8 mouse cellular contexts compared by ENCODE assay signal in the genomic region with DNA sequence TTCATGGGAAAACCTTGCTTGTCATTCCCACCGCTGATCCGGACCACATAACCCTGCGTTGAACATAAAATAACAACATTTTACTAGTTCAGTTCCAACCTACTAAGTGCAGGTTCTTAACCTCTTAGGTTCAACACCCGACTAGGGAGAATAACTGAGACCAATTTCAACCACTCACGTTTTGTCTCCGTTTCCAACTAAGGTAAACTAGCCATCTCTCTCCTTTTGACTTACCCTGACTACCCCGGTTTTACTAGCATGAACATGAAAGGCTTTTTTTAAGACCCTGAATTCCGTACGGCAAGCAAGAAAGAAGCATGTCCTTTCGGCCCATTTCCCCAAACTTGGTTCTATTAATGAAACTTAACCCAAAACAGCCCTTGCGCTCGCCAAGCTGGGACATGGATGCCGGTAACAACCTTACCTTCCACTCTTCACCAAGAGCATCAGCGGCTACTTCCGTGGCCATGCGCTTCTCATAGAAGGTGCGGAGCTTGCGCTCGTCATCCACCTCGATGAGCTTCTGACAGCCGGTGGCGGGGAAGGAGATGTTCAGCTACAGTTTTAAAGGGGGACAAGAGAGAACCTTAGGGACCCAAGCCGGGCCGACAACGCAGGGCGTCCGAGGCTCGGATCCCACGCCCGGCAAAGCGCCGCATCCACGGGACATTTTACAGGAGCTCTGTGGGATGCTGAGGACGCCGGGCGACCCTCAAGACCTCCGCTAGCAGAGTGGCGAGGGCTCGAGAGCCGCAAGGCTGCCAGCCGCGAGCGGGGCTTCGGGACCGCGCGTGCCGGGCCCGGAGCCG. TPM values are rescaled to one million over a fixed set of nuclear protein-coding genes. Genes with fewer than 3 reads are reported as not detected.
DNase-seq lines count a peak whose midpoint lies in the region; ATAC-seq and TF ChIP-seq lines count a peak whose summit lies in the region.

No protein-coding gene starts in this region.

- ATAC-seq in midbrain, postnatal 0 days (ENCODE audit: low FRiP score), result peak; percentile 10

- peak overlapping the region; percentile 96 for H3K4me3 ChIP-seq in midbrain, postnatal 0 days (ENCODE audit: low read depth, low read length)

- no peaks in the 10 kb centered on the region for H3K9me3 ChIP-seq in midbrain, postnatal 0 days (ENCODE audit: low read length)

- H3K4me2 ChIP-seq in midbrain, postnatal 0 days (ENCODE audit: low read depth, low read length, poor library complexity, severe bottlenecking), result peak overlapping the region; percentile 72

- peak overlapping the region; percentile 98 for H3K27ac ChIP-seq in midbrain, postnatal 0 days (ENCODE audit: low read depth, low read length)

- peaks cover 20% of the 10 kb centered on the region for H3K36me3 ChIP-seq in midbrain, postnatal 0 days (ENCODE audit: insufficient read depth, low read length)

- H3K27me3 ChIP-seq in midbrain, postnatal 0 days (ENCODE audit: insufficient read depth, low read length), result no peaks in the 10 kb centered on the region

- WGBS in midbrain, postnatal 0 days, result 3% methylated on average over 46 of the region's 50 CpGs

- no peak for TF ChIP-seq CTCF in midbrain, postnatal 0 days (IDR thresholded peaks at IDR 0.05)

- peak overlapping the region; percentile 93 for H3K9ac ChIP-seq in midbrain, postnatal 0 days (replicated peaks; ENCODE audit: low read length, poor library complexity, severe bottlenecking)

- peaks cover 6% of the 10 kb centered on the region; the same call in 1 of the 2 replicates for H3K4me1 ChIP-seq in midbrain, postnatal 0 days (ENCODE audit: insufficient read depth, low read length)

- DNase-seq in kidney, adult 9 months, result peak; percentile 14
- DNase-seq in kidney, adult 11 months, result no peak
- peak; percentile 42 for DNase-seq in CD4-positive helper T cell, adult 2 months (ENCODE audit: low read depth, low spot score)
- peak; percentile 35 for DNase-seq in c-Kit-negative CD71-positive TER-119-positive erythroid progenitor cells, embryonic 14.5 days (ENCODE audit: low read depth, low spot score)
- peak; percentile 58 for DNase-seq in induced T-regulatory cell, adult 2 months (ENCODE audit: low read depth)
- no peak for DNase-seq in midbrain, postnatal 0 days (ENCODE audit: low spot score)
- DNase-seq in T-cell, adult 2 months (ENCODE audit: low spot score), result no peak
- DNase-seq in embryo, embryonic 10 days (ENCODE audit: low spot score), result no peak

RNA-seq across cellular contexts. Expression of a gene that starts 0.7 kb away (rescaled TPM):
- total RNA-seq in midbrain, postnatal 0 days (2014; rRNA removed), result 941 and 988 TPM in 2 replicates
- 310 and 336 TPM in 2 replicates for polyA plus RNA-seq in midbrain, postnatal 0 days (2015; fragmentation: Nextera tagmentation; extraction: Ambion mirVana)

RNA-seq across cellular contexts. Expression of a gene that starts 17.7 kb away (rescaled TPM):
- total RNA-seq in midbrain, postnatal 0 days (2014; rRNA removed), result 10.2 and 12.1 TPM in 2 replicates
- polyA plus RNA-seq in midbrain, postnatal 0 days (2015; fragmentation: Nextera tagmentation; extraction: Ambion mirVana), result 12.8 and 14.0 TPM in 2 replicates

Comparison
In these comparisons a context has a peak if more than half of its experiments do, and no peak if none do; other contexts are left out.
1. DNase-seq: peak in kidney, adult 9 months (single experiment), CD4-positive helper T cell, adult 2 months (single experiment), c-Kit-negative CD71-positive TER-119-positive erythroid progenitor cells, embryonic 14.5 days (single experiment) and induced T-regulatory cell, adult 2 months (single experiment); none in kidney, adult 11 months (single experiment), midbrain, postnatal 0 days (single experiment), T-cell, adult 2 months (single experiment) and embryo, embryonic 10 days (single experiment).